Mouse (Mus musculus): ENCODE measurements around the gene Hephl1. TPM values are rescaled to one million over a fixed set of nuclear protein-coding genes. Genes with fewer than 3 reads are reported as not detected.

The Hephl1 gene
- polyA plus RNA-seq, 2 experiments from 2014 or later = not detected

- ATAC-seq = no peak
Observed at GRCm38 (mm10) chr9:15015223-15015956, 96.5 kb downstream of the Hephl1 start.

- ATAC-seq = no peak
Observed at GRCm38 (mm10) chr9:15007566-15007965, 104.3 kb downstream of the Hephl1 start.

DNA sequence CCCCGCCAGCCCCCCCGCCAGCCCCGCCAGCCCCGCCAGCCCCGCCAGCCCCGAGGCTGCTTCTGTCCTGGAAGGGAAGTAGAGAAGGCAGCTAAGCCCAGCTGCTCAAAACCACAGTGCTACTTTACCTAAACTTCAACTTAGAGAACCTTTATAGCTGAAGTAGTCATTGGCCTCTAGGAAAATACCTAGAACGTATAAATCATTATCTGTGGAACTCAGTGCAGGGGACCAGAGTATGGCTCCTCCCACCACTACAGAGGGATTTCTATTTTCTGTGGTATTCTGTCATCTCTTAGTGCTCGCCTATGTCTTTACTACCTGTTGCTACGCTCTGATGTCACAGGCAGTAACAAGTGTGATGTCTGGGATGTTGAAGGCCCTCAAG lies 107.6 kb downstream of the Hephl1 start:
- ATAC-seq = peak; percentile 72

DNA sequence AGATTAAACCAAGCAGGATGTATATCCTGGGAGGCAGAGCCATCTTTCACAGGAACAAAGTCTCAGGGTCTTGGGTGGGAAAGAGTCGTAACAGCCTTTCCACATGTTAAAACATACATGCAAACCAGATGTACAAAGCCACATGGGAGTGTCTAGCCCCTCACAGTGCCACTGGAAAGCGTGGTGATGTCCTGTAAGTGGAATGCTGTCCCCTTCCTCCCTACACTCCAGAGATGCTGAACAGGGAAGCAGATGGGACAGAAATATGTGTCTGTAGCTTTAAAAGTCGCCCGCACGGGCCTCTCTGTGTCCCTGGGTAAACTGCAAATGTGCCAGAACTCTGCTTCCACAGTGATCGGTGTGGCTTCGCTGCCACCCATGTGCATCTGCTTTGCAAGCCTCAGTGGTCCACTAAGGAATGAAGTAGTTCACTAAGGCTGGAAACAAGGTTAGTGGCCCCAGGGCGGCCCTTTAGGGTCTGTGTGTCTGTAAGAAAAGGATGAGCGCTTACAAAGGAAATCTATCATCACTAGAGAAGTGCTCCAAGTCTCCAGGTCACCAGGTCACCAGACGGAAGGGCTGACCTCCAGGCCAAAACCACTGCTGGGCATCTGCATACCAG lies 108.1 kb downstream of the Hephl1 start:
- ATAC-seq = no peak

- peak; percentile 37 for ATAC-seq
Observed at GRCm38 (mm10) chr9:15002995-15003613, 108.8 kb downstream of the Hephl1 start.

Other genes with a start within 250 kb of the Hephl1 start
- gene Izumo1r, start 208.2 kb downstream of the Hephl1 start, polyA plus RNA-seq (2017; shearing (Covaris generic)) = 1,000 to 10,000 TPM in 1 of 2 experiments, 100 to 1,000 TPM in 1; 971 to 1,075 TPM
- 10 to 100 TPM; 27.2 to 27.5 TPM for gene Panx1, start 66.6 kb downstream of the Hephl1 start, polyA plus RNA-seq (2017; shearing (Covaris generic))
- not detected for gene Vstm5, start 126.9 kb upstream of the Hephl1 start, polyA plus RNA-seq (2017; shearing (Covaris generic))
- 10 to 100 TPM; 23.7 to 33.2 TPM for gene Med17, start 167.8 kb upstream of the Hephl1 start, polyA plus RNA-seq (2017; shearing (Covaris generic))
- gene Taf1d, start 194.1 kb upstream of the Hephl1 start, polyA plus RNA-seq (2017; shearing (Covaris generic)) = 100 to 1,000 TPM; 111 to 135 TPM
- 1 to 10 TPM; 3.4 to 3.7 TPM for gene 4931406C07Rik, start 194.3 kb upstream of the Hephl1 start, polyA plus RNA-seq (2017; shearing (Covaris generic))
- 10 to 100 TPM; 19.1 to 25.8 TPM for gene Cep295, start 245.7 kb upstream of the Hephl1 start, polyA plus RNA-seq (2017; shearing (Covaris generic))